Mouse (Mus musculus) urinary bladder, postnatal 25 days (tissue): ENCODE data around the gene N4bp1.

Experiments used
- DNase-seq: peaks from one replicate; pipeline ENCODE4 v3.0.0; 2022; ENCODE audit warnings: low spot score

Gene N4bp1

DNA sequence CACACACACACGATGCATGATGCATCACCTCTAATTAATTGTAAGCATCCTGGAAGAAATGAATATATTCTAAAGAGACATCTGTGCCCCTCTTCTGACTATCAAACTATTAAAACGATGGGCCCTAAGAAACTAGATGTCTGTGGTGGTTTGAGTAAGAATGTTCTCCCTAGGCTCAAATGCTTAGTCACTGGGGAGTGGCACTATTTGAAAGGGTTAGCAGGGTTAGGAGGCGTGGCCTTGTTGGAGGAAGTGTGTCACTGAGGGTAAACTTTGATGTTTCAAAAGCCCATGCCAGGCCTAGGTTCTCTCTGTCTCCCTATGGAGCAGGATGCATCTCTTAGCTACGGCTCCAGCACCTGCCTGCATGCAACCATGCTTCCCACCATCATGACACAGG is 10.3 kb upstream of the N4bp1 start:
- no peak for DNase-seq

DNA sequence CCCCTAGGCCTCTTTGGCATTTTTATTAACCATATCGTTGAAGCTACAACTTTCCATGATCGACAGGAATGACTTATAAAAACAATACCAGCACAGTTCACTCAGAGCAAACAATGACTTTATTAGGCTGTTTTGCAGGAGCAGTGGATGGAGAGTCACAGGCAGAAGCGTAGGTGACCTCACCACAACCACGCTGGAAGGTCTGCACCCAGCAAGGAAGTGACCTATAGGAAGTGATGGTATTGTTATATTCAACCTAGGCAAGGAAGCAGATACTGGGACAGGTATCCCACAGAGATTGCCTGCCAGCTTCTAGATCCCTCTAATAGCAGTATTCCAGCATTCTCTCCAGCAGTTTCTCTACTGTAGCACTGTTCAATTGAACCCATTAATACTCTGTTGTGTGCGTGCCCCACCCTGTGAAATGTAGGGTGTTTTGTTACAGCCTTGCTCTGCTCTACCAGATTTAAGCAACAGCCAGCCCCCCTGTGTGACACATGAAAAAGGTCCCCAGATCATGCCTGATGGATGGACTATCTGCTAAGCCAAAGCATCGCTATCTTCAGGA is 9.2 kb upstream of the N4bp1 start:
- no peak for DNase-seq

- no peak for DNase-seq
Observed at GRCm38 (mm10) chr8:86893554-86893953, 8.5 kb upstream of the N4bp1 start.

- DNase-seq = no peak
Observed at GRCm38 (mm10) chr8:86891533-86891932, 6.5 kb upstream of the N4bp1 start.

GRCm38 (mm10) chr8:86888058-86888939 is 3.2 kb upstream of the N4bp1 start:
- DNase-seq = no peak

DNA sequence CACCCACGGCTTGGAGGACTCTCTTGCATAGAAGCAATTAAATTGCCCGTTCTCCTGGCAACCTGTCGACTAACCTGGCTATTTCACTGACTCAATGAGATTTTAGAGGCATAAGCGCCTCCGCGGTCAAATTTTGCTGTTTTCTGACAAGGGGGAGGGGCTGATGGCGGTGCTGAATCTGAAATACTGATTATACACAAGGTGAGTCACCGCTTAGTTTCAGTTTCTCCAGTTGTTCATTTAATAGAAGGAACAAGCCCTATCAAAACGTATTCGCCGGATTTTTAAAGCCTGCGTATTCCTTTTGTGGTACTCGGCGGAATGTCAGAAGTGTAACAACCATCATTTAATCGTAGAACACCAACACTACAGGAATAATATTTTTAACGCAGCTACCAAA is 991 bp downstream of the N4bp1 start:
- peak; percentile 21 for DNase-seq

DNA sequence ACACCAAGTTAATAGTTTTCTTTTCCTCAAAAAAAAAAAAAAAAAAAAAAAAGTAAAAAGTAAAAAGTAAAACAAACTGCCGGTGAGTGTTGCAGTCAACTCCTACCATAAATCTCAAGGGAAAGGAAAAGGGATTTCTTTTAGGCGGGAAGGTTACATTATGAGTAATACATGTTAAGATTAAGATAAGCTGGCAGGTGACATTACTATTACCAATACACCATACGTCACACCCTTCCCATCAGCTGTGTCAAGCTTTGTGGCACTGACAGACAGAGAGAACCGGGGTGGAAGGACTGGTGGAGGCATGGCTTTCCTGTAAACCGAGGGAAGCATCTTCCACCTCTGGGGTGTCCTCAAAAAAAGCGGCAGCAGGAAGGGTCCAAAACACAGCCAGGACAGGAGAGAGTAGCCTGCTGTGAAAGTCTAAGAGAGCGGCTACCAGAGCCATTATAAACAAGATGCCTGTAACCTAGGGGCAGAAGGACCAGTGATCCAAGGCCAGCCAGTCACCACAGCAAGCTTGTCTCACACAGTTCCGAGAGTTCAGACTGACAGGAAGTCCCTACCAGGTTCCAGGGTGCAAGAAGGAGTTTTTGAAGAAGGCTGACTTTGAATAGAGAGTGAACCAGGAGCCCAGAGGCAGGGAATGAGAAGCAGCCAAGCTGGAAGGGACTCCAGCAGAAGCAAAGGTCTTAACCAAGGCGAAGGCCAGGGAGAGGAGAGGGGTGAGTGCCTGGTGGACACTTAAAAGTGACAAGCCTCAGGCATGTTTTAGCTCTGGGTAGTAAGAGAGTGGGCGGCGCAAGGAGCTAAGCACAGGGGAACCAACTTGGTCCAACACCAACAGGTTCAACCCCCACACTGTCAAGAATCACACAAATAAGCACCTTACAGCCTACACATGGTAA is 2.2 kb downstream of the N4bp1 start:
- DNase-seq = no peak

- DNase-seq = no peak
Observed at GRCm38 (mm10) chr8:86881951-86882350, 3.1 kb downstream of the N4bp1 start.

DNA sequence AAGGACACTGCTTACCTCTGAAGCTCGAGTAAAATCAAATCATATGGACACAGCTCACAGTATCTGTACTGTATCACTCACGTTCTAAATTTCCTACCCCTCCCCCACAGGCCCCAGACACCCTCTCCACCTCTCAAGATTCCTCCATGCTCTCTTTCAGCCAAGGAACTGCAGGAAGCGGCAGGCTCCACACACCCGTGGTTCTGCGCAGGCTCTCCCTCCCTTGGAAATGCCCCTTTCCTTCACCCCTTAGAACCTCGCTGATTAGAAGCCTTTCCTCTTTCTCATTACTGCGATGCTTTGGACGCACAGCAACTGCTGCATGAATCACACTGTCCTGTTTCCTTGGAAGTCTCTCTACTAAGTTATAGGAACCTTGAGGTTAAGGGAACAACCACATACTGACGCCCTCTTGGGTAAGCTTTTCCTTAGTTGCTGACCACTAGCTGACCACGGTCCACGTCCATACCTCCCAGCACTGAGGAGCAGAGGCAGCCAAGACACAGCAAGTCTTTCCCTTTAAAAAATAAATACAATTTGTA is 3.9 kb downstream of the N4bp1 start:
- no peak for DNase-seq

- DNase-seq = no peak
Observed at GRCm38 (mm10) chr8:86876831-86877230, 8.2 kb downstream of the N4bp1 start.

- DNase-seq = no peak
Observed at GRCm38 (mm10) chr8:86874055-86874454, 11.0 kb downstream of the N4bp1 start.

- no peak for DNase-seq
Observed at GRCm38 (mm10) chr8:86873151-86873550, 11.9 kb downstream of the N4bp1 start.

- no peak for DNase-seq
Observed at GRCm38 (mm10) chr8:86872097-86872815, 12.8 kb downstream of the N4bp1 start.

DNA sequence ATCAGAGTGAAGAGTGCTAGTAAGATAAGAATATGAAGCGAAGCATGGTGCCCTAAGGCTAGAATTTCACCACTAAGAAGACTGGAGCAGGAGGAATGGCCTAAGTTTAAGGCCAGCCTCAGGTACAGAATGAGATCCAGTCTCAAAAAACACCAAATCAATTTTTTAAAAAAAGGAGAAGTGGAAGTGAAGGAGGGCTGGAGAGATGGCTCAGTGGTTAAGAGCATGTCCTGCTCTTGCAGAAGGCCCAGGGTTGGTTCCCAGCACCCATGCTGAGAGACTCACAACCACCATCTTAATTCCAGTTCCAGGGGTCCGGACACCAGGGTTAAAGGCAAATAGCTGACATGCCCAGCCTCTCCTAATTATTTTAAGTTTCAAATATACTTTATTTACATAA is 13.6 kb downstream of the N4bp1 start:
- no peak for DNase-seq

GRCm38 (mm10) chr8:86870771-86871170 is 14.3 kb downstream of the N4bp1 start:
- DNase-seq = no peak

- no peak for DNase-seq
Observed at GRCm38 (mm10) chr8:86868041-86868440, 17.0 kb downstream of the N4bp1 start.

GRCm38 (mm10) chr8:86864764-86865163 is 20.3 kb downstream of the N4bp1 start:
- no peak for DNase-seq

DNA sequence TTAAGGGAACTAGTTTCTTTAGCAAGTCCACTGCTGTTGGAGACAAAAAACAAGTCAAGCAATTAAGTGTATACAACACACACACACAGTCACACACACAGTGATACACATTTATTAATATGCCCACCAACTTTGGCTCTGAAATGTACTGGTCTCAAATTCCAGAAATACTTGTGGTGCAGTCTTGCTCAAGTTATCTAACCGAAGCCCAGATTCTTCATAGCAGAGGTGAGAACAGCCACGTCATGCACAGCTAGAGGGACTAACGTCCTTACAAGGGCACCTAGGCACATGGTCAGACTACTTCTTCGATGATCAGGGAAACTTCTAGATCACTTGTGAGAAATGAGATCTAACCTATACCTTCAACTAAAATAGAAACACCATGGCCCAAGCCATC is 22.2 kb downstream of the N4bp1 start:
- DNase-seq = no peak

DNA sequence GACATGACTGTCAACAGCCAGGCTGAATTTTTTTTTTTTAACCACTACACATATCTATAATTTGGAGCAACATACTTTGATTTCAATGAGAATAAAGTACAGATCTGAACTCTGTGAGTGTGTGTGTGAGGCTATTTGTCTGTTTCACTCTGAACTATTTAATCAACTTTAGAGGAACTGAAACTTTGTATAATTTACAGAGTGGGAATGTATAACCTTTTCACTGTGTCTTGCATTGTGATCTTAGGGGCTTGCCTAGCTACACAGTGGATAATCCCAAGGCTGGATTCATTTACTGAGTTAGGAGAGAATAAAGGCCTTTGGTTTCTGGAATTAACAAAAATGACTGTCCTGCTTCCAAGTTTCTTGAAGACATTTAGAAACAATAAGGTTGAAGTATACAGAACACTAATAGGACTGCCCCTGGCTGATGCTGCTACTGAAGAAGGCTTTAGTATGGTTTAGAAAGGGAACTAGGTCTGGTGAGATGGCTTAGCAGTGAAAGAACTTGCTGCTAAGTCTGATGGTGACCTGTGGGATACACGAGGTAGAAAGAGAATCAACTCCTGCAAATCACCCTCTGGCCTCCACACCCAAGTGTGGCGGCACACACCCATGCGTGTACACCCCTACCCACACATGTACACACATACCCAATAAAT is 22.8 kb downstream of the N4bp1 start:
- DNase-seq = no peak

DNA sequence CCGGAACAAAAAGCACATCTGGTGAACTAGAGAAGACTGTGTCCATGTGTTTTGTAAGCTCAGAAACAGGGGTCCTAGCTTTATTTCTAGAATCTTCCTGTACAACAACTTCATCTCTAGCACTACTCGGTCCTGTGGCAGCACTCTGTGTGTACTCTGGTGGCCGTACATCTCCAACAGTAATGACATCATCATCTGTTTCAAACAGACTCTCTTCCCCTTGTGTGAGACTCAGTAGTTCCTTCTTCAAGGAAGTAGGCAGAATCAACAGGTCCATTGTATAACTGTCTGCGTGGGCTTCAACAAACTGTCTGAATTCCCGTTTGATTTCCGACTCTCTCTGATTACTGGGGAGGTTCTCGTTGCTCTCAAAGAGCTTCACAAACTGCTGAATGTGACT is 23.5 kb downstream of the N4bp1 start:
- no peak for DNase-seq

GRCm38 (mm10) chr8:86856248-86856647 is 28.8 kb downstream of the N4bp1 start:
- no peak for DNase-seq
